16 mouse cellular contexts compared by ENCODE assay signal in the genomic region with DNA sequence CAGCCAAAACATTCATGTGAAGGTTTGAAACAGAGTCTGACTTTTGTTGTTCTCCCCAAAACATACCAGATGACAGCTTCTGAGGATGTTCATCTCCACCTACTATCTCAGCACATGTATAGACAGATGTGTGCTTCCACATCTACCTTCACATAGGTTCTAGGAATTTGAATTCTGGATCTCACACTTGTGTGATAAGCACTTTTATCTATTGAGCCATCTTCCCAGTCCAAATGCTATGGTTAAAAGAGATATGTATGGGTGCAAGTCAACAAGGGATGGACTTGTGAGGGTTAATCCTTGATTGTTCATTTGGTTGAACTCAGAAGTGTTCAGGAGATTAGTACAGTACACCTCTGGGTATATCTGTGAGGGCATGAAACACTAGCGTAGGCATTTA.
"Had no signal": no experiment of that assay in that cellular context is flagged by ENCODE, and none has a peak within 500 bp of the region (broad histone marks: within the 10 kb centered on the region; RNA-seq: fewer than 3 reads in every experiment).

No protein-coding gene starts in this region.

- H3K4me2 ChIP-seq: lung, embryonic 14.5 days; midbrain, embryonic 11.5 days; midbrain, embryonic 13.5 days; midbrain, embryonic 15.5 days; neural tube, embryonic 12.5 days had no signal

- H3K36me3 ChIP-seq: midbrain, embryonic 13.5 days; midbrain, embryonic 15.5 days; neural tube, embryonic 12.5 days had no signal

- H3K27me3 ChIP-seq: megakaryocyte, embryonic 14.5 days; midbrain, embryonic 13.5 days; midbrain, embryonic 15.5 days; neural tube, embryonic 12.5 days had no signal

- H3K9ac ChIP-seq: lung, embryonic 14.5 days; midbrain, embryonic 13.5 days; midbrain, embryonic 15.5 days; neural tube, embryonic 12.5 days had no signal

- H3K9me3 ChIP-seq: megakaryocyte, embryonic 14.5 days; midbrain, embryonic 13.5 days; midbrain, embryonic 15.5 days; neural tube, embryonic 12.5 days had no signal

- H3K4me3 ChIP-seq: megakaryocyte, embryonic 14.5 days; midbrain, embryonic 13.5 days; midbrain, embryonic 15.5 days; neural tube, embryonic 12.5 days had no signal

- H3K27ac ChIP-seq: macrophage; midbrain, embryonic 13.5 days; midbrain, embryonic 15.5 days; neural tube, embryonic 12.5 days had no signal

- DNase-seq: lung, adult 18-20 months; lung, embryonic 14.5 days; lung, postnatal 14 days; lung, postnatal 36 days; right cerebral cortex, postnatal 14 days; right cerebral cortex, postnatal 4 days; spleen, adult 18-20 months; thymus, adult 18-20 months; thymus, postnatal 14 days; thymus, postnatal 36 days had no signal

- ATAC-seq: midbrain, embryonic 13.5 days; midbrain, embryonic 15.5 days had no signal
